In the genomic region with DNA sequence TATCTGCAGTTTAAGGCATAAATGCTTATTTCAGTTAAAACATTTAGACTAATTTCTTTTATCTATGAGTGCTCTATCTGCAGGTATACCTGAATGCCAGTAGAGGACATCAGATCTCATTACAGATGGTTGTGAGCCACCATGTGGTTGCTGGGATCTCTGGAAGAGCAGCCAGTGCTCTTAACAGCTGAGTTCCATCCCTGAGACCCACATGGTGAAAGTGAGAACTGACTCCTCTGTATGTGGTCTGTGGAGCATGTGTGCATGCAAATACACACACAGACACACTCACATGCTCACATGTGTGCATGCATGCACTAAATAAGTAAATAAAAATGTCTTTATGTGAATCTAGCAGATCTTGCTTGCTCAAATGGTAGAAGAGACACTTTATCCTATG, we compare ENCODE assay signal across 1 mouse cellular context.
TF ChIP-seq lines count a peak whose summit lies in the region.

No protein-coding gene starts in this region.

TF ChIP-seq in CH12.LX, 34 proteins besides CTCF, POLR2A, EP300 and RAD21 (continued from another document):
- TF ChIP-seq MEF2A (IDR thresholded peaks at IDR 0.05; ENCODE audit: borderline replicate concordance, low read depth, low read length) (no peak), MXI1 (IDR thresholded peaks at IDR 0.05; ENCODE audit: low read depth, low read length) (peak; percentile 56), NELFE (IDR thresholded peaks at IDR 0.05; ENCODE audit: low read depth, low read length) (peak; percentile 16; the same call in 1 of the 2 replicates), ELF1 (IDR thresholded peaks at IDR 0.05; ENCODE audit: low read depth, low read length) (no peak), ZKSCAN1 (IDR thresholded peaks at IDR 0.05; ENCODE audit: borderline replicate concordance, low read depth, low read length) (no peak), TCF12 (IDR thresholded peaks at IDR 0.05; ENCODE audit: low read depth, low read length) (no peak), CHD2 (IDR thresholded peaks at IDR 0.05; ENCODE audit: low read length) (no peak), TBP (conservative IDR thresholded peaks at IDR 0.05; ENCODE audit: low read depth, low read length) (no peak), E2F4 (IDR thresholded peaks at IDR 0.05; ENCODE audit: insufficient replicate concordance, low read depth, low read length) (no peak)
